Mouse (Mus musculus) C3H10T1/2 (cell line): ENCODE measurements around the gene Cdc42ep3. TPM values are rescaled to one million over a fixed set of nuclear protein-coding genes. Genes with fewer than 3 reads are reported as not detected.

Experiments
- polyA plus RNA-seq, 2 experiments: library from polyadenylated mRNA; unstranded; fragments of >200 nt; fragmentation: generic; extraction: Trizol; gene quantifications; one replicate each; pipeline ENCODE4 v1.2.1; 2012; ENCODE audit warnings: missing spikeins in 2 of 2

Gene Cdc42ep3
- 10 to 100 TPM in 1 of 2 experiments, 1 to 10 TPM in 1; 2.7 to 32.1 TPM for polyA plus RNA-seq

DNA sequence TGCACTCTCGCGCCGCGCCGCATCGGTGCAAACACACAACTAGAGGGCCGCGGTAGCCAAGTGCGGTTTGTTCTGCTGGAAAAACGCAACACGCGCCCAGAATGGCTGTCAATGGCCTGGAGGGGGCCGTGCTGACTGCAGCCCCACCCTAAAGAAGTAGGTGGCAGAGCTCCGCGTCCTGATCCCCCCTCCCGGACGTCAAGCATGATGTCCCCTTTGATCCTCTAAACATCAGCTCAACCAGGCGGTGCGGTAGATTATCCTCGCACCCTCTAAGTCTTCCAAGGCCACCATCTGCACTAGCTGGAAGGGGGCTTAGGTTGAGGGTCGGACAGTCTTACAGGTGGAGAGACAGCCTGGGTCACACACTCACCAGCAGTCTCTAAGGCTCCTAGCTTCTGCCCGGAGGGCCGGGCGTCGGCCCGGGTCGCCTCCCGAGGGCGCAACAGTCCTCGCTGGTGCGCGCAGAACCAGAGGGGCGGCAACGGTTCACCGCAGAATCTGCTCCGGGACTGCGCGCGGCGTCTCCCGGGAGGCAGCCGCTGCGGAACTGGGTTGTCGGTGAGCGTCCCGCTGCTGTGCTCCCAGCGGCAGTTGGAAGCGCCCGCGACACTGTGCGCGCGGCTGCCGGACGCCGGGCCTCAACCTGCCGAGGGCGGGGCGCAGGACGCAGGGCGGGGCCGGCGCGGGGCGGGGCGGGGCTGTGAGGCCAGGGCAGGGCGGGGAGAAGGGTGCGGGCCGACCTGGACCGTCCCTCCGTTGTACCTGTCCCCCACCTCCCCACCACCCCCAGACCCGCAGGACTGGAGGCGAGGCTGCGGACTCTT lies at the start of gene Cdc42ep3:
TSS of gene Cdc42ep3 (minus strand) at position 648 of the 827 bp plus-strand sequence.

